Comparison of ENCODE assay signal across 27 mouse cellular contexts in the genomic region with DNA sequence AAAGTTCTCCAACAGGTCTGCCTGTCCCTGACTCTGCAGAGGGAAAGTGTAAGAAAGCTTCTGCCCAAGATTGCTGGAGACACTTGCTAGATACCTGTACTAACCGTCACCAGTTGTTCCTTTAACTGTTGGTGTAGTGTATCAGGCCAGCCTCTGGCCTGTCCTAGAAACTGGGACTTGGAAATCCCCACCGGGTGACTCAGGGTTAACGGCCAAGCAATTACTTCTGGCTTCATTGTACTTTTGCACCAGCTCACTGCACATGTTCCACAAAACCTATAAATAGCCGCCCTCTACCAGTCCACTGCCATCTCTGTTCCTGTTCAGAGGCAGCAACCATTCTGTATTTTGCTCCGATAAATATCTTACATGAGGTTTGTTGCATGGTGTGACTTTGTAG.
DNase-seq lines count a peak whose midpoint lies in the region; ATAC-seq lines count a peak whose summit lies in the region.
"Had no signal": no experiment of that assay in that cellular context is flagged by ENCODE, and none has a peak within 500 bp of the region (broad histone marks: within the 10 kb centered on the region; RNA-seq: fewer than 3 reads in every experiment).

No protein-coding gene starts in this region.

- peak; percentile 52 for DNase-seq in Muller cell, postnatal 12 days (ENCODE audit: inconsistent ontology term)
- peak; percentile 17 for DNase-seq in kidney, adult 18-20 months
- DNase-seq in kidney, postnatal 36 days, result peak; percentile 34 to 61
- no peak for DNase-seq in layer of hippocampus, postnatal 36 days
- no peak for DNase-seq in heart, adult 18-20 months
- DNase-seq in cerebellum, adult 9-11 months, result no peak
- DNase-seq: adrenal gland, postnatal 36 days; cerebellum, adult 18-20 months; cerebellum, postnatal 25 days; gastrocnemius, postnatal 14 days; heart, postnatal 4 days; layer of hippocampus, adult 9-11 months; liver; lung, embryonic 14.5 days had no signal

- no peak overlapping the region for H3K9ac ChIP-seq in kidney, embryonic 15.5 days
- no peak overlapping the region for H3K9ac ChIP-seq in hindbrain, embryonic 16.5 days (ENCODE audit: low read depth, low read length)
- H3K9ac ChIP-seq: embryonic facial prominence, embryonic 15.5 days; forebrain, embryonic 12.5 days; hindbrain, embryonic 15.5 days; intestine, embryonic 15.5 days; liver, embryonic 14.5 days; lung, embryonic 14.5 days; midbrain, embryonic 15.5 days; neural tube, embryonic 15.5 days had no signal

- 60% methylated on average over 5 of the region's 5 CpGs for WGBS in kidney, embryonic 15.5 days
- 86% methylated on average over 5 of the region's 5 CpGs for WGBS in hindbrain, embryonic 16.5 days

- no peaks in the 10 kb centered on the region for H3K27me3 ChIP-seq in kidney, embryonic 15.5 days
- no peaks in the 10 kb centered on the region for H3K27me3 ChIP-seq in hindbrain, embryonic 16.5 days (replicated peaks; ENCODE audit: control insufficient read depth, insufficient read depth, low read length)
- H3K27me3 ChIP-seq: embryonic facial prominence, embryonic 15.5 days; forebrain, embryonic 12.5 days; hindbrain, embryonic 15.5 days; intestine, embryonic 15.5 days; midbrain, embryonic 15.5 days; neural tube, embryonic 15.5 days had no signal

- peak; percentile 74 for ATAC-seq in kidney, embryonic 15.5 days (replicated peaks; ENCODE audit: low FRiP score)
- ATAC-seq in hindbrain, embryonic 16.5 days, result no peak
- ATAC-seq: intestine, embryonic 15.5 days; midbrain, embryonic 15.5 days had no signal

- H3K36me3 ChIP-seq in kidney, embryonic 15.5 days, result no peaks in the 10 kb centered on the region
- H3K36me3 ChIP-seq in hindbrain, embryonic 16.5 days (ENCODE audit: control insufficient read depth, insufficient read depth, low read length), result no peaks in the 10 kb centered on the region
- H3K36me3 ChIP-seq: embryonic facial prominence, embryonic 10.5 days; embryonic facial prominence, embryonic 15.5 days; forebrain, embryonic 12.5 days; G1E; hindbrain, embryonic 15.5 days; intestine, embryonic 15.5 days; midbrain, embryonic 10.5 days; midbrain, embryonic 15.5 days; neural tube, embryonic 15.5 days had no signal

- H3K27ac ChIP-seq in kidney, embryonic 15.5 days, result peak overlapping the region; percentile 32; the same call in 1 of the 2 replicates
- no peak overlapping the region for H3K27ac ChIP-seq in hindbrain, embryonic 16.5 days (ENCODE audit: low read depth, low read length)
- H3K27ac ChIP-seq: embryonic facial prominence, embryonic 10.5 days; embryonic facial prominence, embryonic 15.5 days; forebrain, embryonic 12.5 days; hindbrain, embryonic 15.5 days; intestine, embryonic 15.5 days; liver, embryonic 14.5 days; midbrain, embryonic 10.5 days; midbrain, embryonic 15.5 days; neural tube, embryonic 15.5 days had no signal

- no peak overlapping the region for H3K4me2 ChIP-seq in kidney, embryonic 15.5 days
- H3K4me2 ChIP-seq in hindbrain, embryonic 16.5 days (ENCODE audit: low read length), result no peak overlapping the region
- H3K4me2 ChIP-seq: embryonic facial prominence, embryonic 15.5 days; forebrain, embryonic 12.5 days; heart, embryonic 11.5 days; hindbrain, embryonic 15.5 days; intestine, embryonic 15.5 days; lung, embryonic 14.5 days; midbrain, embryonic 15.5 days; neural tube, embryonic 15.5 days had no signal

- no peak overlapping the region for H3K4me3 ChIP-seq in kidney, embryonic 15.5 days (replicated peaks)
- H3K4me3 ChIP-seq in hindbrain, embryonic 16.5 days (ENCODE audit: low read length), result no peak overlapping the region
- H3K4me3 ChIP-seq: embryonic facial prominence, embryonic 10.5 days; embryonic facial prominence, embryonic 15.5 days; forebrain, embryonic 12.5 days; hindbrain, embryonic 15.5 days; intestine, embryonic 15.5 days; midbrain, embryonic 10.5 days; midbrain, embryonic 15.5 days; neural tube, embryonic 15.5 days had no signal

- no peaks in the 10 kb centered on the region for H3K4me1 ChIP-seq in kidney, embryonic 15.5 days
- no peaks in the 10 kb centered on the region for H3K4me1 ChIP-seq in hindbrain, embryonic 16.5 days (ENCODE audit: control insufficient read depth, insufficient read depth, low read depth, low read length)
- H3K4me1 ChIP-seq: embryonic facial prominence, embryonic 10.5 days; embryonic facial prominence, embryonic 15.5 days; forebrain, embryonic 12.5 days; hindbrain, embryonic 15.5 days; intestine, embryonic 15.5 days; midbrain, embryonic 10.5 days; midbrain, embryonic 15.5 days; neural tube, embryonic 15.5 days had no signal

- no peaks in the 10 kb centered on the region for H3K9me3 ChIP-seq in kidney, embryonic 15.5 days (replicated peaks)
- H3K9me3 ChIP-seq in hindbrain, embryonic 16.5 days (ENCODE audit: control insufficient read depth, low read length), result no peaks in the 10 kb centered on the region
- H3K9me3 ChIP-seq: embryonic facial prominence, embryonic 10.5 days; embryonic facial prominence, embryonic 15.5 days; forebrain, embryonic 12.5 days; G1E; hindbrain, embryonic 15.5 days; intestine, embryonic 15.5 days; midbrain, embryonic 10.5 days; midbrain, embryonic 15.5 days; neural tube, embryonic 15.5 days had no signal

Comparison
In these comparisons a context has a peak if more than half of its experiments do, and no peak if none do; other contexts are left out.
1. DNase-seq: peak in Muller cell, postnatal 12 days (single experiment), kidney, adult 18-20 months (single experiment) and kidney, postnatal 36 days (2 of 2); none in layer of hippocampus, postnatal 36 days (0 of 2), heart, adult 18-20 months (0 of 2) and cerebellum, adult 9-11 months (single experiment).